Mouse (Mus musculus) frontal cortex, postnatal 10 days (tissue): ENCODE data around the gene Spop.
"Not testable (repeated sequence)": the region's sequence is repeated elsewhere in the genome, so short reads cannot be mapped to it uniquely, and the experiment has no call there.

Experiments
- DNase-seq, 2 experiments: peaks; one replicate each; pipeline ENCODE4 v3.0.0; 2022; ENCODE audit warnings: low spot score in 2 of 2, mixed read lengths in 1 of 2

Spop gene

GRCm38 (mm10) chr11:95495883-95496282 is 82.0 kb downstream of the Spop start:
- no peak for DNase-seq

DNA sequence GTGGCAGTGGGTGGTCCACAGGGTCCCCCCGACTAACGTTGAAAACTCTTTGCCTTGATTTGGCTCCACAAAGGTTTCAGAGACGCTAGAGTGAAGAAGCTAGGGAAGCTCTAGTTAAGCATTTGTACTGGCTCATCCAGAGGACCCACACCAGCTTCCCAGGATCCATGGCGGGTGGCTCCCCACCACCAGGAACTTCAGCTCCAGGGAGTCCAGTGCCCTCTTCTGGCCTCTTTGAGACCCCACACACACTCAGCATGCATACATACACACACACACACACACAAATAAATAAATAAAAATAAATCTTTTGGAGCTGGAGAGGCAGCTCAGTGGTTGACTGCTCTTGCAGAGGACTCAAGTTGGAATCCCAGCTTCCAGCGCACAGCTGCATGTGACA is 84.0 kb downstream of the Spop start:
- DNase-seq: no peak

DNA sequence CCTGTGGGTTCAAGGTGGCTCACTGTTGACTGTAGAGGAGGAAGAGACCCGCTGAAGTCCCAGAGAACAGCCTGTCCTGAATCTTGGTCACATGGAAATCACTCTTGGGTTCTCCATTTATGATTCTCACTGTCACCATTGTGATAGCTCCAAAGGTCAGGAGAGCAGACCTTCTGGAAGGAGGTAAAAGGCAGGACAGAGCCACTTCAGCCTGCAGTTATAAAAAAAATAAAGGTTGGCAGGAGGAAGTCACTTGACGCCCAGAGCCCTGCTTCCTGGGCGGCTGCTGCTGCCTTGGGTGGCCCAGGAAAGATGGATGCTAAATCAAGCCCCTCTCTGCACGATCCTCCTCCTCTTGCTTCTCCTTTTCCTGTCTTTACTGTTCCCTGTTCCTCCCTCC is 86.5 kb downstream of the Spop start:
- DNase-seq: no peak

DNA sequence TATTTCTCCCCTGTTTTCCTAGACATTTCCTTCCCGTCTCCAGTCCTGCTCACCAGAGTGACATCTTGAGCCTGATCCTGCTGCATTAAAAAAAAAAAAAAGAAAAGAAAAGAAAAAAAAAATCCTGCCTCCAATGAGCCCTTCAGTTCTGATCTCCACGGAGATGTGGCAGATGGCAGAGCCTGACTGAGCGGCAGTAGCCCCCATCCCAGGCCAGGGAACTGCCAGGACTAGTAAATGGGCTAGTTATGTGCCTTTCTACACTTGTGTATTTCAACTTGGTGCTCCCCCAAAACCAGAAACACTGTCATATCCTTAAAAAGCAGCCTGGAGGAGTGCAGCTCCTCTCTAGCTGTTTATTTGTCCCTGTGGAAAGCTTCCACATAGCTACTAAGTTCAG is 87.0 kb downstream of the Spop start:
- no peak for DNase-seq

DNA sequence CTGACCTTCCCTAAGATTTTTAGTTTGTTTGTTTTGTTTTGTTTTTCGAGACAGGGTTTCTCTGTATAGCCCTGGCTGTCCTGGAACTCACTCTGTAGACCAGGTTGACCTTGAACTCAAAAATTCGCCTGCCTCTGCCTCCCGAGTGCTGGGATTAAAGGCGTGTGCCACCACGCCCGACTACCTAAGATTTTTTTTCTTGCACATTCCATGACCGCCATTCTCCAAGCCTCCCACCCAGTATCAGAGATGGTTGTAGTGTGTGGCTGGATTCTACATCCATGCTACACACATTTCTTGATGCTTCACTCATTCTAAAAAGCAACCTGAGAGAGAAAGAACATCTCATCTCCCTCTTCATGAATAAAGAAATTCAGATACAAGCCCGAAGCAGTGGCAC is 87.9 kb downstream of the Spop start:
- DNase-seq: not testable (repeated sequence)

GRCm38 (mm10) chr11:95503581-95504180 is 89.8 kb downstream of the Spop start:
- DNase-seq: no peak

DNA sequence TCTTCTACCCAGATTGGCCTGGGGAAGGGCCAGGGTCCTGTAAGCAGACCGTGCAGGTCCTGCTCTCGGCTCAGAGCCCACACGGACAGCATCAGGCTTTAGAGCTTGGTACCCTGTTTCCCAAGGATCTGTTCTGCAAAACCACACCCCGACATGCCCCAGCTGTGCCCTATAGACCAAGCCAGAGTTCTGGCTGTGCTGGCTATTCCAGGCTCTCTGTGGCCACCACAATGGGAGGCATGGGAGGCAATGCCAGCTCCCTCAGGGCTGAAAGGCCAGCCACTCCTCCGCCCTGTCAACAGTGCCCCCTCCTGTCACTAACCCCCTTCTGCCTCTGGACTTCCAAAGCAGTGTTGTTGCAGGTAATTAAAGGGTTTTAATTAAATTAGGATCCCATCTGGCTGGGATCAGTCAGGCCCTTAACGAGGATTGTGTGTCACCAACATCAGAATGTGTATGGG is 90.4 kb downstream of the Spop start:
- DNase-seq: no peak

GRCm38 (mm10) chr11:95507041-95507716 is 93.3 kb downstream of the Spop start:
- no peak for DNase-seq

DNA sequence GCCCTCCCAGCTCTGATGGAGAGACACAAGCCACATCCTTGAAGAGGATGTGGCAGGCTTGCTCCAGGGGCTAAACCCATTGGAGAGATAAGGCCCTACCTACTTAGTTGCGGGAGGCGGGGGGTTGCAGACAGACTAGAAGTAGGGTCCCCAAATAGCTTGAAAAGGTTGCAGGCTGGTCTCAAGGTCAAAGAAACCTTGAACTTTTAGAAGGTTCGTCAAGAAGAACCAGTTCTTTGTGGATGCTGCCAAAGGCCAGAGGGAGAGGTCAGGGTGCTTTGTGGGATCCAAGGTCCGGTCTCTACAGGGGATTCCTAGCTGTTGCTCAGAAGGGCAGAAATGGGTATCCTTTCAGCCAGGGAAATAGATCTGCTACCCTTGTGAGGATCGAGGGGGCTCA is 93.9 kb downstream of the Spop start:
- DNase-seq: no peak

DNA sequence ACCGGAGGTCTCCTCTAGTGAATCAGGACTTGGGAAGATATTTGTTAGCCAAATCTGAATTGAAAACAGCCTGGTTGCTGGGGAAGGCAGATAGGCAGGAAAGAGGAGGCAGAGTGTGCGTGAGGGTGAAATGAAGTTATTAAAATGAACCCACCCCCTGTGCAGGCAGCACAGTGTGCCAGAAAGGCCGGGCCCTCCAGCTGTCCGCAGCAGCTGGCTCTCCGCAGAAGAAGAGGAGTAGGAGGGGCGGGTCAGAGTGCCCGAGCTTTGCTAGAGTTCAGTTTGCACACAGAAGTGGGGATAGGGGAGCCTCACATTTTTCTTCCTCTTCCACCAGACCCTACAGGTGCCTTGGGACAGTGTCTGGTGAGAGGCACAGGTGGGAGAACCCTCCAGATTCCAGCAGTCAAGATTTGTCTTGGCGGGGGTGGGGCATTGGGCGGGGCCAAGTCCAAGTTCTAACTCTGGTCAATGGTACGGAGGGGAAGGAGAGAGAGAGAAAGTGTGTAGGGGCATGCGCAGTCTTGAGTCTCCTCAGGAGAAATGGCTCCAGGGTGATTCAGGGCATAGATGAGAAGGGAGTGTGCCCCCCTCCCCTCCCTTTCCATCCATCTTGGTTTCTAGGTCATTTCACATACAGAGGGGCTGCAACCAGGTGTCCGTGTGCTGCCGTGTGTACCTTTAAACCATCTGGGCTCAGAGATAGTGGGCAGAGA is 94.5 kb downstream of the Spop start:
- DNase-seq: no peak

DNA sequence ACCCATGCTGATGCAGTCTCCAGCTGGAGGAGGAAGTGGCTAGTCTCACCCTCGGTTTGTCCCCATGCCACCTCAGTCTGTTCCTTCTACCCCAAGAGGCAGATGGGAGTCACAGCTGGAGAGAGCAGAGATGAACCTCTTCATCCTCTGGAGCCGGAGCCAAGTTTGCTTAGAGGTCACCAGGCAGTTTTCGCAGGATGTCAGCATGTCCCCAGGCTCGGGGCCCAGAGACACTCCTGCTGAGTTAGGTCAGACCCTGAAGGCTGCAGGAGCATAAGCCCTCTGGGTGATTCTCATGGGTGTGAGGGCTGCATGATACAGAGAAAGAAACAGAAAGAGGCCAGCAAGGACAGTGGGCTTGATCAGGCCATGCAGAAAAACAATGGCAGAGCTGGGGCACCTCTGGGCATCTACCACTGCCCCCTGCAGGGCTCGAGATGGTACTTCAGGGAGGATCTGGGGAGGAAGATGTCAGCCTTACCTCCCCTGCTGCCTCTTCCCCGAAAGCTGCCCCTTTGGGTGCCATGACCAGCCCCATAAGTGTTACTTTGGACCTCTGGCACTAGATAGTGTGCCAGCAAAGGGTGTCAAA is 95.3 kb downstream of the Spop start:
- DNase-seq: no peak

GRCm38 (mm10) chr11:95510631-95511030 is 96.8 kb downstream of the Spop start:
- DNase-seq: no peak

GRCm38 (mm10) chr11:95511919-95512318 is 98.0 kb downstream of the Spop start:
- no peak for DNase-seq

DNA sequence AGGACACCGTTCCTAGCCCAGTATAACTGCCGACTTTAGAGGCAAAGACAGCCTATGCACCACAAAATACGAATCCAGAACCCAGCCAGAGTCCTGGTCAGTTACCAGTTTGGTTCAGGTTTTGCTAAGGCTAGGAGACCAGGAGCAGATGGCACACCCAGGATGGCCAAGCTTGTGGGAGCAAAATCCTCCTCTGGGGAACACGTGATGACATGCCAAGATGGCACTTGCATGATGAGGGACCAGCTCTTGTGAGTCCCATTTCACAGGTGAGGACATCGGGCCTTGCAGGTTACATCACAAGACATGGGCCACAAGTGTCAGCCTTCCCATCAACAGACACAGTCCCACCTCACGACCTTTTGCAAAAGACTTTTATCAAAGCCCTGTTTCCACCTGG is 98.5 kb downstream of the Spop start:
- no peak for DNase-seq

GRCm38 (mm10) chr11:95513461-95514297 is 99.8 kb downstream of the Spop start:
- no peak for DNase-seq

DNA sequence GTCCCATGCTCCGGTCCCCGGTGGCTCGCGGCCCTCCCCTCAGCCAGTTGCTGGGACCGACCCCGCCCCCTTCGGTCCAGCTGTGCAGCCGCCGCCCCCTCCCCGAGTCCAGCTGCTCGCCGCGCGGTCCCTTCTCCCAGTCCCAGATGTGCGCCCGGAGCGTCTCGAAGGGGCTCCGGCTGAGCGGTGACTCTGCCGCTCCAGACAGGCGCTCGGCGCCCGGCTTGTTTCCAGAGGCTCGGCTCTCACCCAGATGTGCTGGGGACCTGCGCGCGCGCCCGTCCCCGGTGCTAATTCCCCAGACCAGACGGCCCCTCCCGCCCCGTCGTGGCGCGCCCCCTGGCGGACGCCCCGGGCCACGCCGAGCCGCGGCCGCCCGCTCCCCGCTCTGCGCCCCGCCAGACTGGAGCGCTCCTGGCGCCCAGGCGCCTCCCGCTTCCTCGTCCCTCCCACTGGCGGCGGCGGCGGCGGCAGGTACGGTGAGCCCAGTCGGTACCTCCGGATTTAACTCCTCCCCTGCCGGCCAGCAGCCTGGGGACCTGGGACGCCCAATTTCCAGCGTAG is 100.5 kb downstream of the Spop start, which contains the start of gene Nxph3:
Gene Nxph3 (minus strand): TSS at position 273 of the 564 bp plus-strand sequence.
- no peak for DNase-seq

GRCm38 (mm10) chr11:95515376-95516323 is 101.8 kb downstream of the Spop start:
- no peak for DNase-seq

DNA sequence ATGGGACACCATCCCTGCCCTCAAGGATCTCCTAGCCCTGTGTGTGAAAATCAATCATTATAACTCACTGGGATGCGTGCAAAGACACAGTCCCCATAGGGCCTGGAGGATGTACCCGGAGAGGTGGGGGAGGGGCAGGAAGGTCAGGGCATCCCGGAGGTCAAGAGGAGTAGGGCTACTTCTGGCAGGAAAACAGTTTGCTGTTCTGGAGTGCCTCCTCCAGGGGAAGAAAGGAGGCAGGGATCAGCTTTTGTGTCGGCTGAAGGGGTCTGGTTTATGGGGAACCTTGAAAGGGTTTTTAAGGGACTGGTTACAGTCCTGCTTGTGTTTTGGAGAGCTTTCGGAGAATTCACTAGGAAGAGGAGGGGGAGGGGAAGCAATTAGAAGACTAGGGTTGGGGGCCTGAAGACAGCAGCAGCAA is 102.6 kb downstream of the Spop start:
- no peak for DNase-seq

DNA sequence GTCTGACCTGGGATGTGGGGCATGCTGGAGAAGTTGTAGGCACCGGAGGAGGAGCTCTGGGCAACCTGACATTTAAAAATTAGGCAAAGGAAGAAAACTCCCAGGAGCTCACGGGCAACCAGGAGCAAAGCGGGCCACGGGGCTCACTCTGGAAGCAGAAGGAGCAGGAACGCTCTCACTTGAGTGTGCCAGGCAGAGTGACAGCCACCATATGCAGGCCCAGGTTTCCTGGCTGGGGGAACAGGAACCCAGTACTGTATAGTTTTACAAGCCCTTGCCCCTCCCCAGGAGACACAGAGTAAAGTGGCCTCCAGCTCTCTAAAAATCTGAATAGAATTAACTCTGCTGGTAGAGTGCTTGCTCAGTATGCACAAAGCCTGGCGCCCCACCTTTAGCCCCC is 103.3 kb downstream of the Spop start:
- DNase-seq: no peak

DNA sequence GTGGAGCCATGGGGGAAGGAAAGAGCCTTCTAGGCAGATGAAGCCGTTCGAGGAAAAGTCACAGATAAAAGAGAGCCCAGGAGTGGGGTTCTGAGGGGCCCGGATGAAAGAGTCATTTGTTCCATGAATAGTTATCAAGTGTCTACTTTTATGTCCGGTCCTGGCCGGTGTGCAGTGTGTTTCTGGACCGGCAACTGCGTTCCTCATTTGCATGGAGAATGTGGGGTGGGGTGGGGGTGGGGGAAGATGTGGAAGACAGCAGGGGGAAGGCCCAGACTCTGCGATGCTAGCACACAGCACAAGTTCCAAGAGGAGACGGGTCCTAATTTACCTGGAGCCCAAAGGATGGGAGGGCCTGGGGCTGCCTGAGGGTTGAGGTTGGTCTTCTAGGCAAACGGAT is 105.4 kb downstream of the Spop start:
- no peak for DNase-seq
